Mouse (Mus musculus) megakaryocyte, embryonic 14.5 days (primary cell): ENCODE data around the gene Tapbp. TPM values are rescaled to one million over a fixed set of nuclear protein-coding genes. Genes with fewer than 3 reads are reported as not detected.
A peak's percentile ranks its signal among the peaks of the same experiment; 100 is the strongest.

Source experiments
- H3K27me3 ChIP-seq: replicated peaks from 2 replicates; pipeline ENCODE3; 2012; ENCODE audit warnings: inconsistent platforms
- H3K36me3 ChIP-seq: replicated peaks from 2 replicates; pipeline ENCODE3; 2012; ENCODE audit warnings: low read length, inconsistent platforms, mixed read lengths
- H3K4me1 ChIP-seq: 2 replicates; pipeline ENCODE4 v1.6.1; 2012; ENCODE audit warnings: inconsistent platforms
- H3K4me3 ChIP-seq: replicated peaks from 2 replicates; pipeline ENCODE3; 2012; ENCODE audit warnings: moderate library complexity, mild to moderate bottlenecking, inconsistent platforms
- H3K9me3 ChIP-seq: 2 replicates; pipeline ENCODE4 v1.6.1; 2012; ENCODE audit warnings: inconsistent platforms
- FLI1 ChIP-seq: IDR thresholded peaks from 2 replicates; pipeline ENCODE4 v1.6.1; 2012; ENCODE audit warnings: low read length, inconsistent platforms, mixed read lengths
- GATA1 ChIP-seq: IDR thresholded peaks from 3 replicates; pipeline ENCODE4 v1.6.1; 2012; ENCODE audit warnings: mixed read lengths, low read length, inconsistent platforms, borderline replicate concordance
- polyA plus RNA-seq: library from polyadenylated mRNA; stranded (reverse); fragments of >175 nt; gene quantifications from 2 replicates; pipeline ENCODE4 v1.2.3, GENCODE M21; 2012; ENCODE audit warnings: low replicate concordance; ENCODE audit not compliant: insufficient read depth

Tapbp gene
- polyA plus RNA-seq, 1 experiment: 606 TPM

DNA sequence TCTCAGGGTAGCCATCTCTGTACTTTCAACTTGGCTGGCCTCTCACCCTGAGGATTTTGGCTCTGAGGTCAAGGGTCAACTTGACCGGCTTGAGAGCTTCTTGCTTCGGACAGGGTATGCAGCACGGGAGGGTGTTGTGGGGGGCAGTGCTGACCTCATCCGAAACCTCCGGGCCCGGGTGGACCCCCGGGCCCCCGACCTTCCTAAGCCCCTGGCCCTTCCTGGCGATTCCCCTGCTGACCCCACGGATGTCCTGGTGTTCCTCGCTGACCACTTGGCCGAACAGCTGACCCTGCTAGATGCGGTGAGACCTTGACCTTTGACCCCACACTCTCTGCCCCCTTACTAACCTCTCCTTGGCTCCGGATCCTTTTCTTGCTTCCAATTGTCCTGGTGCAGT, 16.7 kb downstream of the Tapbp start:
- H3K36me3 ChIP-seq: peaks cover 74% of the 10 kb centered on the region

DNA sequence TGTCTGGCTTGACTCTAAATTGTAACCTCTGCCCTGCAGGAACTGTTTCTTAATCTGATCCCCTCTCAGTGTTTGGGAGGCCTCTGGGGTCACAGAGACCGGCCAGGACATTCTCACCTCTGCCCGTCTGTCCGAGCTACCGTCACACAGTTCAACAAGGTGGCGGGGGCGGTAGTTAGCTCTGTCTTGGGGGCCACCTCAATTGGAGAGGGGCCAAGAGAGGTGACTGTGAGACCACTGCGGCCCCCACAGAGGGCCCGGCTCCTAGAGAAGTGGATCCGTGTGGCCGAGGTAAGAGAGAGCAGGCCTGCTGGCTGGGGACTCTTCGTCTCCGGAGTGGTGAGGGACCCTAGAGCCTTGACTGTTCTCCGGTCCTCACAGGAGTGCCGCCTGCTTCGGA, 17.3 kb downstream of the Tapbp start:
- TF ChIP-seq FLI1 (no peak), GATA1 (no peak)
- Histone ChIP-seq H3K36me3 (peaks cover 72% of the 10 kb centered on the region), H3K4me1 (peaks cover 45% of the 10 kb centered on the region), H3K4me3 (no peak overlapping the region), H3K9me3 (no peaks in the 10 kb centered on the region), H3K27me3 (no peaks in the 10 kb centered on the region)

More for the DNA sequence above, 16.7 kb downstream of the Tapbp start:
- no peak for TF ChIP-seq FLI1
- TF ChIP-seq GATA1: no peak
- Histone ChIP-seq H3K27me3 (no peaks in the 10 kb centered on the region), H3K9me3 (no peaks in the 10 kb centered on the region), H3K4me1 (peaks cover 50% of the 10 kb centered on the region), H3K4me3 (no peak overlapping the region)

DNA sequence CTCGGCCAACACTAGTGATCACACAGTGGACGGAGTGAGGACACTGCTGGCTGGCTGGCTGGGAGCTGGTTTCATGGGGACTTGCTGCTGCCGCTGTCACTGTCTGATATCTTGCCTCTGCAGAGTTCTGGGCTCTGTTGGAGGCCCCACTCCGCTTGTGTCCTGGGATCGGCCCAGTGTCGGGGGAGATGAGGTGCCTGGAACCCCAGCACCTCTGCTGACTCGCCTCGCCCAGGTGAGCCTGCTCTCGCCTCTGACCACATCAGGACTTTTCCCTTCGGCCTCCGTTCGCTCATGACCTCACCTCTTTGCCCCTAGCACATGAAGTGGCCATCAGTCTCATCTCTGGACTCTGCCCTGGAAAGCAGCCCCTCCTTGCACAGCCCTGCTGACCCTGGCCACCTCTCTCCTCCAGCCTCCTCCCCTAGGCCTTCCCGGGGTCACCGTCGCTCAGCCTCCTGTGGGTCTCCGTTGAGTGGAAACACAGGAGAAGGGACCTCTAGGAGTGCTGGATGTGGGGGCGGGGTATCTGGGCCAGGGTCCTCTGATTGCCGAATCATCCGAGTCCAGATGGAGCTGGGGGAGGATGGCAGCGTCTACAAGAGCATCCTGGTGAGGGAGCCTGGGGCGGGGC, 19.8 kb downstream of the Tapbp start:
- no peak for TF ChIP-seq FLI1
- TF ChIP-seq GATA1: no peak
- peaks cover 44% of the 10 kb centered on the region for H3K4me1 ChIP-seq
- no peaks in the 10 kb centered on the region for H3K27me3 ChIP-seq
- H3K4me3 ChIP-seq: peak overlapping the region; percentile 18
- peaks cover 77% of the 10 kb centered on the region for H3K36me3 ChIP-seq
- no peaks in the 10 kb centered on the region for H3K9me3 ChIP-seq

DNA sequence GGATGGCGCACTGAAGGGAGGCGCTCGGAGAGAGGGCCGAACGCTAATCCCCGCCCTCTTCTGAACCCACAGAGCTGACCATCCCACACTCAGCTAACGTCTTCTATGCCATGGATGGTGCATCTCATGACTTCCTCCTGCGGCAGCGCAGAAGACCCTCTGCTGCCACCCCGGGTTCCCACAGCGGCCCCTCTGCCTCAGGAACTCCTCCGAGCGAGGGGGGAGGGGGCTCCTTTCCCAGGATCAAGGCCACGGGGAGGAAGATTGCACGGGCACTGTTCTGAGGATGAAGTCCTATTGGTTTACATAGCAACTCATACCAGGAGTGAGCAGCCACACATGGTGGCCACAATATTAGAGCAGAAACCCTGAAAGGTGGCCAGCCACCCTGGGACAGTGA, 21.3 kb downstream of the Tapbp start:
- TF ChIP-seq GATA1: no peak
- TF ChIP-seq FLI1: no peak
- Histone ChIP-seq H3K36me3 (peaks cover 69% of the 10 kb centered on the region), H3K4me1 (peaks cover 41% of the 10 kb centered on the region), H3K27me3 (no peaks in the 10 kb centered on the region), H3K4me3 (no peak overlapping the region), H3K9me3 (no peaks in the 10 kb centered on the region)

DNA sequence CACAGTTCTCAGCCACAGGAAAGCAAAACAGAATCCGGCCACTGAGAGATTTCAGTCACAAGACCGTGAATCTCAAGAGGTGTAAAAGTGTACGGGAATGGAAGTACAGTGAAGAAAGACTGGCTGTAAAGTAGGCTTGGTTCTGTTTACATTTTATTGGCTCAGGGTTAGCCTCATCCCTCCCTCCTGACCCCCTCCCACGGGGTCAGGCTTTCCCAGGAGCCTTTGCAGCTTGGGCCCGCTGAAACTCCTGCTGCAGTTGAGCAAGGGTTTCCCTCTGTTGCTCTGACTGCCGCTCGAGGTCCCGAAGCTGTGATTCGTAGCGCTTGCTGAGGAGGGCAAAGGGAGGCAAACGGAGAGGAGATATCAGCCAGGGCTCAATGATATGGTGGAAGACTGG, 23.1 kb downstream of the Tapbp start:
- peaks cover 41% of the 10 kb centered on the region for H3K4me1 ChIP-seq
- no peak for TF ChIP-seq FLI1
- no peak for TF ChIP-seq GATA1
- no peaks in the 10 kb centered on the region for H3K27me3 ChIP-seq
- no peaks in the 10 kb centered on the region for H3K9me3 ChIP-seq
- H3K36me3 ChIP-seq: peaks cover 66% of the 10 kb centered on the region
- peak overlapping the region; percentile 98 for H3K4me3 ChIP-seq

DNA sequence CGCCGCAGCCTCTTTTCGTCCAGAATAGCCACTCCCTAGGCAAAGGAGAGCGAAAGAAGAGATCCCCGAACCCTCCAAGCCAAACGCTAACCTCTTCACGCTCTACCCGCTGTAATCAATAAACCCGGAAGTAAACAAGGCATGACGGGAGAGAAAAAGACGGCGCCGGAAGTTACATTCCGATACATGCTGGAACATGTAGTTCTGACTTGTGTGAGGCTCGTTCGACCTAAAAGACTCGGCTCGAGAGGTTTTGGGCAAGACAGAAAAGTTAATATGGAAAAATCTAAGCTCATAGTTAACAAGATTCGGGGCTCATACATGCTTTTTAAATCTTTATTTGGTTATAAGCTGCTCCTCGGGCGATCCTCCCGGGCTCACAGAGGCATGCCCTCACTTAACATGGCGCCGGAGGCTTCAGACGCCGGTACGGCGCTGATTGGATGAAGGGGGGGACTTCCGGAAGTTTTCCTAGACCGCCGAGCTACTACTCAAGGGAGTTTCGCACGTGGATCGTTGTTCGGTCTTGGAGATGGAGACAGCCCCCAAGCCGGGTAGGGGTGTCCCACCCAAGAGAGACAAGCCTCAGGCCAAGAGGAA, 24.6 kb downstream of the Tapbp start, which contains the start of the genes Pfdn6 and Wdr46:
Pfdn6 (minus strand) TSS at position 138 of the 600 bp plus-strand sequence.
Wdr46 (plus strand) TSS at position 455 of the 600 bp plus-strand sequence.
- Histone ChIP-seq H3K4me1 (peaks cover 38% of the 10 kb centered on the region), H3K9me3 (no peaks in the 10 kb centered on the region), H3K27me3 (no peaks in the 10 kb centered on the region), H3K36me3 (peaks cover 66% of the 10 kb centered on the region), H3K4me3 (peak within 1 kb of the TSS; percentile 98)
- no peak for TF ChIP-seq GATA1
- TF ChIP-seq FLI1: no peak; the same call in 1 of the 2 replicates

DNA sequence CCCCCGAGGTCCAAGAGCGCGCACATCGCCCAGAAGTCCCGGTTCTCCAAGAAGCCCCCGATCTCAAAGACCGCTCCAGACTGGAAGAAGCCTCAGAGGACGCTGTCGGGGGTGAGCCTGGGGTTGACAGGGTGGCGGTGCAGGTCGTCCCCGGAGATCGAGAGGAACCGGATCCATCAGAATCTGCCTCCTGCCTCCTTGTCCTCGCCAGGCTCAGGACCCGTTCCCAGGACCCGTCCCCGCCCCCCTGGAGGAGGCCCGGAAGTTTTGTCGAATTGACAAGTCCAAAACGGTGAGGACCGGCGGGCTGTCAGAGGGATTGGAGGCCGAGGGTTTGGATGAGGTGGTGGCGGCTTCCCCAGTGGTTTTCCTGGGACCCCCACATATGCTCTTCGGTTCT, 25.3 kb downstream of the Tapbp start:
- no peak for TF ChIP-seq FLI1
- no peak for TF ChIP-seq GATA1
- Histone ChIP-seq H3K4me3 (peak overlapping the region; percentile 98), H3K27me3 (no peaks in the 10 kb centered on the region), H3K4me1 (peaks cover 33% of the 10 kb centered on the region), H3K9me3 (no peaks in the 10 kb centered on the region), H3K36me3 (peaks cover 64% of the 10 kb centered on the region)

DNA sequence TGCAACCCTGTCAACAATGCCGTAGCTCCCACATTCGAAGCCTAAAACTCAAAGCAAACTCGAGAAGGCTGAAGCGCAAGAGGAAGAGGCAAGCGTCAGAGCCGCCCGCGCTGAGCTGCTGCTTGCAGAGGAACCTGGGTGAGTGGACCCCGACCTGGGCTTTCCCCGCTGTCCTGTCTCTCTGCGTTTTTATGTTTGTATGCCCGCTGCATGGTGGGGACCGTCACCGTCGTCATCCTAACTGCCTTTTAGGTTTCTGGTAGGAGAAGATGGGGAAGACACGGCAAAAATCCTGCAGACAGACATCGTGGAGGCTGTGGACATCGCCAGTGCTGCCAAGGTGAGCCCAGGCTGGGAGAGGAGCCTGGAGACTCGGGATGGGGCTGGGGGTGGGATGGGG, 25.7 kb downstream of the Tapbp start:
- H3K9me3 ChIP-seq: no peaks in the 10 kb centered on the region
- peak overlapping the region; percentile 98 for H3K4me3 ChIP-seq
- no peaks in the 10 kb centered on the region for H3K27me3 ChIP-seq
- peaks cover 66% of the 10 kb centered on the region for H3K36me3 ChIP-seq
- H3K4me1 ChIP-seq: peaks cover 34% of the 10 kb centered on the region
- TF ChIP-seq FLI1 (no peak), GATA1 (no peak)

DNA sequence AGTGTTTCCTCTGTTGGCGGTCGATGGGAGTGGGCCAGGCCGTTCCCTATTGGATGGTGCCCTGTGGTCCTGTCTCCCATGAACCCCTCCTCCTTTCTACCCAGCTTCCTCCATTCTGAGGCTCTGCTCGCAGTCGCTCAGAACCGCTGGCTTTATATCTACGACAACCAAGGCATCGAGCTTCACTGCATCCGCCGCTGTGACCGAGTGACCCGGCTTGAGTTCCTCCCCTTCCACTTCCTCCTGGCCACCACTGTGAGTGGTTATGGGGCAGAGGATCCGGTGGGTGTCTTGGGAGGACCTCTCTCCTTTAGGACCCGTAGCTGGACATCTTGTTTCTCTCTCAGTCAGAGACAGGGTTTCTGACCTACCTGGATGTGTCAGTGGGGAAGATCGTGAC, 27.8 kb downstream of the Tapbp start:
- no peaks in the 10 kb centered on the region for H3K27me3 ChIP-seq
- H3K9me3 ChIP-seq: no peaks in the 10 kb centered on the region
- no peak overlapping the region for H3K4me3 ChIP-seq
- no peak for TF ChIP-seq GATA1
- no peak for TF ChIP-seq FLI1
- H3K36me3 ChIP-seq: peaks cover 65% of the 10 kb centered on the region
- peaks cover 48% of the 10 kb centered on the region for H3K4me1 ChIP-seq

DNA sequence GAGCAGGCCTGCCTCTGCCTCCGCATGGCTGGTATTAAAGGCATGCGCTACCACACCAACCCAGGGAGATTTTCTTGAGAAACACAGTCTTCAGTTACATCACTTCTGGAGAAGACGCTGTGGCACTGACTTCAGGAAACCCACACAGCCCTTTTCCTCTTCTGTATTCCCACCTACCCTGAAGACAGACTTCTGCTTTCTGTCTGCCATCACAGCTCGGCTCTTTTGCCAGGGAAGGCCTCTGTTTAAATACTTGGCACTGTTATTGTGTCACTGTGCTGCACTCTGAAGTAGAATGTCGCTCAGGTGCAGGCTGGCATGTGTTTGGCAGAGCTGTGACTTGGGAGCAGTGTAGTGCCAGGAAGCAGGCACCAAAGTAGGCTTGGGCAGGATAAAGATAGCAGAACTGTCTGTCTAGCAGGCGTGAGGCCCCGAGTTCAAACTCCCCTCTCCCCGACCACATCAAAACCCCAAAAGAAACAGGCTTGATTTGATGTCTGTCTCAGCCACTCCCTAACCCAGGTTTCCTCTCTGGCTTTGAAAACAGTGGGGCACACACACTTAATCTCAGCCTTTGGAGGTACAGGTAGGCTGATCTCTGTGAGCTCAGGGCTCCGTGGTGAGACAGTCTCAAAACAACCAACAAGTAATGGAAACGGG, 31.9 kb downstream of the Tapbp start:
- H3K4me3 ChIP-seq: peak overlapping the region; percentile 24
- H3K4me1 ChIP-seq: peaks cover 63% of the 10 kb centered on the region
- TF ChIP-seq GATA1 (no peak), FLI1 (no peak)
- H3K9me3 ChIP-seq: no peaks in the 10 kb centered on the region
- no peaks in the 10 kb centered on the region for H3K27me3 ChIP-seq
- peaks cover 85% of the 10 kb centered on the region for H3K36me3 ChIP-seq
